Mouse (Mus musculus): Measurements from ENCODE around the gene Scn5a. TPM values are rescaled to one million over a fixed set of nuclear protein-coding genes. Genes with fewer than 3 reads are reported as not detected.
A peak's percentile ranks its signal among the peaks of the same experiment; 100 is the strongest.

Scn5a gene
- polyA plus RNA-seq, 1 experiment from 2014 or later = 8.2 TPM

DNA sequence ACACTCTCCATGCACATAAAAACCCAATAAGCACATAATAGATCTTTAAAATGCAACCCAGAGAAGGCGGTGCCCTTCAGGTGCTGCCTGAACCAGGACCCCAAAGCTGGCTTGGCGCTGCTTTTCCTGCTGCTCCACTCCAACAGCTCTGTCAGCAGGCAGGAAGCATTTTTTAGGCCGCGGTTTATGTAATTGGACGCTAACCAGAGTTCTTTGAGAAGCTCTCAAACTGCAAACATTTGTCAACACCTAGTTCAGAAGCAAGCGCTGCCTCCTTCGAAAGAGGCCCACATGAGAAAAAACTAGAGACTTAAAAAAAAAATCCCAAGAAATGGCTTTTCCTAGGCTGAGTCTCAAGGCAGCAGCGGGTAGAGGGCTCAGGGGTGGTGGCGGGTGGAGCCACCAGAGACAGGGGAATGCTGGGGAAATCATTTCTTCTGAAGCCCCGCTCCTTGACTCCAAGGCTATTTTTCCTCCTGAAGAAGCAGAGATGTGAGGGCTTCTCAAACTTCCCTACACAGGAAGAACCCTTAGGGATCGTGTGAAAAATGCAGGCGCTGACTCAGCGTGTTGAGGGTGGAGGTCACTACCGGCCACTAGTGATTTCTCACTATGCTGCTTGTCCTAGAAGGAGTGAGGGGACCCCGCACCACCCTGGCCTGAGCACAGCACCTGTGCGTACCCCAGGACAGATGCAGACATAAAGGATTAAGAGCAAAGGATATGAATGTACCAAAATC, 19.1 kb downstream of the Scn5a start:
- H3K4me3 ChIP-seq = no peak overlapping the region
- WGBS = 65% methylated on average over 16 of the region's 16 CpGs
- no peak overlapping the region for H3K27ac ChIP-seq
- no peaks in the 10 kb centered on the region for H3K9me3 ChIP-seq
- H3K4me1 ChIP-seq = peaks cover 62% of the 10 kb centered on the region
- no peak for DNase-seq (ENCODE audit: low spot score)
- H3K27me3 ChIP-seq (ENCODE audit: insufficient read depth, poor library complexity, severe bottlenecking) = peaks cover 20% of the 10 kb centered on the region; the same call in 1 of the 2 replicates
- peaks cover 8% of the 10 kb centered on the region; the same call in 1 of the 2 replicates for H3K36me3 ChIP-seq

DNA sequence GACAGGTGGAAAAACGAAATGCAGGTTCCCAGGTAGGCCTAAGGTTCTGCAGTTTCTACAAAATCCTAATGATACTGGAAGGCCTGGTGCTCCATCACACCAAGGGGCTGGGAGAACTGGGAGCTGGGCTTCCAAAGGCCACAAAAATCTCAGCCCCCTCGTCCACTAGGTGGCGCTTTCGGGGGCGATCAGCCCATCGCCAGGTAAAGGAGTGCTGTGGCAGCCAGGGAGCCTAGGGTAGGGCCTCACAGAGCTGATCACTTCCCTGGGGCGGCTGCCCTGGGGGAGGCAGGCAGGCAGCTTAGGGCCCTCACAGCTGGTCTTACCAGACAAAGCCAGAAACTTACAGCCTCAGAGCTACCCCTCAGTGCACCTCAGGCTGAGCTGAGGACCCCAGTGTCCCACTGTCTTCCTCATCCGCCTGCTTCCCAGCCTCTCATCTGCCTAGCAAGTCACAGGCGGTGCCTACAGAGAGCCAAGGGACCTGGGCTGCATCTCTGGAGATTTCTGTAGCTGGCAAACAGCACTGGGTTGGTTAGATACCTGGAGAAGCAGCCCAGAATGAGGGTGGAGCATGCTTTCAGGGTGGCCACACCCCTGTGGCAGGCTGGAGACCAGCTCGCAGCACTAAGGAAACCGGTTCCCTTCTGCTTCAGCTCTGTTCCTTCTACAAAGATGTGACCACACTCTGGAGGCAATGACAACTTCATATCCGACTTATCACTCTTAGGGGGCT, 20.5 kb downstream of the Scn5a start:
- no peaks in the 10 kb centered on the region for H3K9me3 ChIP-seq
- no peak overlapping the region; the same call in 1 of the 2 replicates for H3K27ac ChIP-seq
- peaks cover 52% of the 10 kb centered on the region for H3K4me1 ChIP-seq
- DNase-seq (ENCODE audit: low spot score) = no peak
- H3K4me3 ChIP-seq = no peak overlapping the region
- peaks cover 20% of the 10 kb centered on the region; the same call in 1 of the 2 replicates for H3K27me3 ChIP-seq (ENCODE audit: insufficient read depth, poor library complexity, severe bottlenecking)
- H3K36me3 ChIP-seq = peaks cover 19% of the 10 kb centered on the region
- WGBS = 29% methylated on average over 12 of the region's 12 CpGs

DNA sequence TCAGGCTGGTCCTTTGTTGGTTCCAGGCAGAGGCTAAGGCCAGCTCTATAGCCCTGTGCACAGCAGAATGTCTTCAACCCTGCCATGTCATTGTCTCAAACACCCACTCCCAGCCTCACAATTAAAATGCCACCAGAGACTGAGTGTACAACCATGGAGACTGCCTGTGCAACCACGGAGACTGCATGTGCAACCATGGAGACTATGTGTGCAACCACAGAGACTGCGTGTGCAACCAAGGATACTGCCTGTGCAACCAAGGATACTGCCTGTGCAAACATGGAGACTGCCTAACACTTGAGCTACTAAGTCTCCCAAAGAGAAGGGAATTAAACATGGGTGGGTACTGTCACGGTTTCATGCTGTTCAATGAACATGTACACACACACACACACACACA, 22.8 kb downstream of the Scn5a start:
- Histone ChIP-seq H3K4me1 (peaks cover 36% of the 10 kb centered on the region), H3K4me3 (no peak overlapping the region), H3K36me3 (peaks cover 33% of the 10 kb centered on the region), H3K27ac (no peak overlapping the region), H3K9me3 (no peaks in the 10 kb centered on the region), H3K27me3 (ENCODE audit: insufficient read depth, poor library complexity, severe bottlenecking) (peaks cover 10% of the 10 kb centered on the region; the same call in 1 of the 2 replicates)
- WGBS = 92% methylated on average over 3 of the region's 3 CpGs
- no peak for DNase-seq (ENCODE audit: low spot score)

DNA sequence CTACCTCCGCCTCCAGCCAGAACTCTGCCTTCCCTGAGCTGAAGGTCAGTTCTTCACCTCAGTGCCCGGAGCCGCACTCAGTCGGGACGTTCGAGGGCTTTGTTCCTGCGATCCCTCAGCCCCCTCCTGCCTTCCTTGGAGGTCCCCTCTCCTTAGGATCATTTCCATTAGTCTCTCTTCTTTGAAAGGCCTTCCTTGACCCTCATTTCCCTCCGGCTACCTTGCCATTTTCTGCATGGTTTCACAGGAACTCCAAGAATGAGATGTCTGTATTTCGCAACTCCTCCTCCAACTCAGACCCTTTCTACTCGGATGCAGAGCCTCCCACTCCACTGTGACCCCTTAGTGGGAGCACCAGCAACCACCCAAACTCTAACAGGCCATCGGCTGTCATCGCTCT, 31.3 kb downstream of the Scn5a start:
- WGBS = 67% methylated on average over 12 of the region's 12 CpGs
- no peak overlapping the region for H3K4me3 ChIP-seq
- H3K4me1 ChIP-seq = no peaks in the 10 kb centered on the region
- peaks cover 95% of the 10 kb centered on the region for H3K36me3 ChIP-seq
- no peak for DNase-seq (ENCODE audit: low spot score)
- H3K27ac ChIP-seq = no peak overlapping the region
- H3K9me3 ChIP-seq = no peaks in the 10 kb centered on the region
- H3K27me3 ChIP-seq (ENCODE audit: insufficient read depth, poor library complexity, severe bottlenecking) = peaks cover 14% of the 10 kb centered on the region; the same call in 1 of the 2 replicates

DNA sequence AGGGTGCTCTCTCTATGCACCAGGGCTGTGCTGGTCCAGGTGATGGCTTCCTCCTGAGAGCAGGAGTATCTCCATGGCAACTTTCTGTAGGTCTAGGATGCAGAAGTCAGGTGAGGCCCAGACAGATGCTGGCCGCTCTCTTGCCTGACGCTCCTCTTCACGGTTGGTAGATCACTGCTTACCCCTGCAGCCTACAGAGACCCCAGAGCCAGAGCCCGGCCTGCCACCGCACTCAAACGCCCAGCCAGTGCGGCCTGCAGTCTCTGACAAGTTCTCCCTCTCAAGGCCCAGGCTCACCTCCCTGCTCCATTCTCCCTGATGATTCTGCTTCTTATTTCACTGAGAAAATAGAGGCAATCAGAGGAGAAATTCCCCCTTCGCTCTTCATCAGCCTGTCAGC, 31.7 kb downstream of the Scn5a start:
- Histone ChIP-seq H3K27me3 (ENCODE audit: insufficient read depth, poor library complexity, severe bottlenecking) (peaks cover 17% of the 10 kb centered on the region; the same call in 1 of the 2 replicates), H3K36me3 (peaks cover 95% of the 10 kb centered on the region), H3K4me1 (no peaks in the 10 kb centered on the region), H3K27ac (no peak overlapping the region), H3K4me3 (no peak overlapping the region), H3K9me3 (no peaks in the 10 kb centered on the region)
- 80% methylated on average over 8 of the region's 8 CpGs for WGBS
- DNase-seq (ENCODE audit: low spot score) = no peak

DNA sequence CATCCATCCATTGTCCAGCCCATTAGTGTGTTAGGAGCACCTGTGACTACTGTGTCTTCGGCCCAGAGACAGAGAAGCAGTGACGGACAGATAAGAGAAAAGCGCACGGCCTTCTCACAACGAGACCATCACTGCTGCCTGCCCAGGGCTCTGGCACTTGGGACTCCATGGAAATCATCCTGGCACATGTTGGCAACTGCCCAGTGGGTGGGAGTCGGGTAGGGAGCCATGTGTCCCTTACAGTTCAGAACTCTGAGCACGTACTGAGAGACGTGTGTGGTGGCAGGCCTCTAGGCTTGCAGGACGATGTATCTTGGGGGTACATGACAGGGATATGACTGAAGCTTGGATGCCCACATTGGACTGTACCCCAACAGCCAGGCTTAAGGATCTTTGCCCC, 38.1 kb downstream of the Scn5a start:
- Histone ChIP-seq H3K36me3 (peaks cover 59% of the 10 kb centered on the region), H3K27ac (peak overlapping the region; percentile 5; the same call in 1 of the 2 replicates), H3K4me1 (no peaks in the 10 kb centered on the region), H3K27me3 (ENCODE audit: insufficient read depth, poor library complexity, severe bottlenecking) (peaks cover 55% of the 10 kb centered on the region), H3K4me3 (no peak overlapping the region), H3K9me3 (no peaks in the 10 kb centered on the region)
- WGBS = 86% methylated on average over 9 of the region's 9 CpGs
- no peak for DNase-seq (ENCODE audit: low spot score)

DNA sequence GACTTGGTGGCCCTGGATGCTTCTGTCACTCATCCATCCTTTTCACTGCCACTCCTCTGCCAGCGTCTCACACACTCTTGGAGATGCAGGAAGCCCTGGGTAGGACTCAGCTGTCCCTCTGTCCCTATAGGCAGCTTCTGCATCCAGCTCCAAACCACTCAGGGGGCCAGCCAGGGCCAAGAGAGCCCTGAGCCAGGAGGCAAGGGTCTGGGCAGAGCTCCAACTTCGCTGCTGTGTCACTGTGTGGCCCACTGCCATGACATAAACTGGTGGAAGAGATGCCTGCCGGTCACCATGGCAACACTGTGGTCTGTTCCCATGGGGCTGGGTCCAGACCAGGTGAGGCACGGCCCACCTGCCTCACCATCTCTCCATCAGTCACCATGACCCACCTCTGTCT, 41.0 kb downstream of the Scn5a start:
- H3K9me3 ChIP-seq = no peaks in the 10 kb centered on the region
- peaks cover 51% of the 10 kb centered on the region for H3K36me3 ChIP-seq
- H3K27ac ChIP-seq = no peak overlapping the region
- 75% methylated on average over 4 of the region's 4 CpGs for WGBS
- no peak overlapping the region for H3K4me3 ChIP-seq
- DNase-seq (ENCODE audit: low spot score) = no peak
- H3K4me1 ChIP-seq = 0 out of 2 replicates have a peak, but pooled peaks cover 9% of the 10 kb centered on the region
- peaks cover 77% of the 10 kb centered on the region for H3K27me3 ChIP-seq (ENCODE audit: insufficient read depth, poor library complexity, severe bottlenecking)

DNA sequence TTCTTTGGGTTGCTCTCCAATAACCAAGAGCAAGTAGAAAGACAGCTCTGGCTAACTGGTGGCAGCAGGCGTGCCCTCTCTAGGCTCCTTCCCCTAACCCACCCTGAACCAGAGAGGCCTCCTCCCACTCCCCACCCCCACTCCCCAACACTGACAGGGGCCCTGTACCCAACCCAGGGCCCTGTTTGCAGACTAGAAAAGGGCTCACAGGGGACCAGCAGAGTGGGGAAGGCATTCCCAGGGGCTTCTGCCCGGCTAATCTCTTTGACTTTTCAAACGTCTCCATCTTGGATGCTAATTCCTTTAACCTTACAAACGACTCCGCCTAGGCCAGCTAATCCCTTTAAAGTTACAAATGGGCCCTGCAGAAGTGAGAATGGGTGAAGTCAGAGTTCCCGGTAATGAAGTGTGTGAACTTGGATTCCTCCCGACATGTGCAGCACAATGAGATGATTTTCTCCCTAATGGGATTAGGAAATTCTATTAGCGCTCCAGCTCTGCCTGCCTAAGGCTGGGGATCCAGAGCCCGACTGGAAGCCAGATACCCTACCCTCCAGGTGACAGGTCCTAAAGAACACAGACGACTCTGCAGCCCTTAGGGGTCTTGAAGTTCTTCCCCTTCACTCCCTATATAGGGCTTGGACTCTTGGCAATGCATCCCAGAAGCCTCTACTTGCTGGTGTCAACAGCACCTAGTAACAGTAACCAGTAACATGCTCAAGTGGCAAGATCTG, 47.0 kb downstream of the Scn5a start:
- WGBS = 12% methylated on average over 10 of the region's 10 CpGs

DNA sequence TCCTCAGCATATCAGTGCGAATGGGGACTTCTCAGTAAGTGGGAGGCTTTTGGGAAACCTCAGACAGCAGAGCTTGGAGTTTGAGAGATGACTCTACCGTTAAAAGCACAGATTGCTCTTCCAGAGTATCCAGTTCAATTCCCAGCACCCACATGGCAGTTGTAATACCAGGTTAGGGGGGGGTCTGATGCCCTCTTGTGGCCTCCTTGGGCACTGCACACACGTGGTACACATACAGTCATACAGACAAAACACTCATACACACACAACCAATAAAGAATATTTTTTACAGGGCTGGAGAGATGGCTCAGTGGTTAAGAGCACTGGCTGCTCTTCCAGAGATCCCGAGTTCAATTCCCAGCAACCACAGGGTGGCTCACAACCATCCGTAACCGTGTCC, 54.3 kb downstream of the Scn5a start:
- Histone ChIP-seq H3K36me3 (peaks cover 66% of the 10 kb centered on the region), H3K27me3 (ENCODE audit: insufficient read depth, poor library complexity, severe bottlenecking) (peaks cover 14% of the 10 kb centered on the region; the same call in 1 of the 2 replicates), H3K4me1 (no peaks in the 10 kb centered on the region), H3K9me3 (0 out of 2 replicates have a peak, but pooled peaks cover 3% of the 10 kb centered on the region), H3K27ac (no peak overlapping the region), H3K4me3 (no peak overlapping the region)
- 84% methylated on average over 6 of the region's 6 CpGs for WGBS
- no peak for DNase-seq (ENCODE audit: low spot score)

More for the DNA sequence above, 47.0 kb downstream of the Scn5a start:
- Histone ChIP-seq H3K4me3 (no peak overlapping the region), H3K4me1 (peaks cover 13% of the 10 kb centered on the region; the same call in 1 of the 2 replicates), H3K27me3 (ENCODE audit: insufficient read depth, poor library complexity, severe bottlenecking) (peaks cover 84% of the 10 kb centered on the region), H3K27ac (no peak overlapping the region), H3K9me3 (no peaks in the 10 kb centered on the region), H3K36me3 (peaks cover 55% of the 10 kb centered on the region)
- no peak for DNase-seq (ENCODE audit: low spot score)

DNA sequence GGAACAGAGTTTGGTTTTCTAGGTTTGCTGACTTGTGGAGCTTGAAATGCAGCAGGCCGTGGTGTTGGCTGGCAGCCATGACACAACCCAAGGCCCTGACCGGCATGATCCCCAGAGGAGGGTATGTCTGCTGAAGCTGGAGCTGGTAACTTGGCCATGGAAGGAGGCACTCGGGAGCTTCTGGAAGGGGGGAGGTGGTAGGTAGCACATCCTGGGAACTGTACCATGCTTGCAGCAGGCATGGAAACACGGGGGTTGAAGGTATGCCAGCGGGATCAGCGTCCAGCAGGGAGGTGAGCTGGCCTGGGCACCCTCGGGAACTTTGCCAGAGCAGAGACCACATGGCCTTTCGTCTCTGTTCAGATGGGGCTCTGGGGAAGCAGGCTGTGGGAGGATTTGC, 55.5 kb downstream of the Scn5a start:
- Histone ChIP-seq H3K36me3 (peaks cover 57% of the 10 kb centered on the region), H3K27ac (no peak overlapping the region), H3K4me1 (peaks cover 3% of the 10 kb centered on the region), H3K9me3 (0 out of 2 replicates have a peak, but pooled peaks cover 3% of the 10 kb centered on the region), H3K27me3 (ENCODE audit: insufficient read depth, poor library complexity, severe bottlenecking) (peaks cover 14% of the 10 kb centered on the region; the same call in 1 of the 2 replicates), H3K4me3 (no peak overlapping the region)
- DNase-seq (ENCODE audit: low spot score) = no peak
- 86% methylated on average over 8 of the region's 8 CpGs for WGBS

DNA sequence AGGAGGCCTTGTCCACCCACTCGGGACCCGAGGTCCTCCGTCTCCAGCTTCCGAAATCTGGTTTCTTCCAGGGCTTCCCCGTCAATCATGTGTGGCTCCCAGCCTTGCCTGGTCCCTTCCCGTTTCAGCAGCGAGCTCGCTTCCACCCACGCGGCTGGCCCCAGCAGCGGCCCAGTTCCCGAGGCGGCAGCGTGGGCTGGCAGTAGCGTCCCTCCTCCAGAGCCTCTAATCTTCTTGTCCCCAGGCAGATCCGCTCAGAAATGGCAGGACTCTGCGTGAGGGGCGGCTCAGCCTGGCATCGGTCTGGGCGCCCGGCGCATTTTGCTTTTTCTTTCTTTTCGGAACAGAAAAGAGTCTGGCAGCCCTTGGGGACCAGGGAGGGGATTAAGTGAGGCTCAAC, 59.7 kb downstream of the Scn5a start:
- peaks cover 31% of the 10 kb centered on the region for H3K27me3 ChIP-seq (ENCODE audit: insufficient read depth, poor library complexity, severe bottlenecking)
- H3K4me1 ChIP-seq = peaks cover 40% of the 10 kb centered on the region
- no peak for DNase-seq (ENCODE audit: low spot score)
- no peaks in the 10 kb centered on the region for H3K9me3 ChIP-seq
- peak overlapping the region; percentile 9; the same call in 1 of the 2 replicates for H3K27ac ChIP-seq
- H3K4me3 ChIP-seq = no peak overlapping the region
- WGBS = 54% methylated on average over 23 of the region's 23 CpGs
- H3K36me3 ChIP-seq = peaks cover 46% of the 10 kb centered on the region

DNA sequence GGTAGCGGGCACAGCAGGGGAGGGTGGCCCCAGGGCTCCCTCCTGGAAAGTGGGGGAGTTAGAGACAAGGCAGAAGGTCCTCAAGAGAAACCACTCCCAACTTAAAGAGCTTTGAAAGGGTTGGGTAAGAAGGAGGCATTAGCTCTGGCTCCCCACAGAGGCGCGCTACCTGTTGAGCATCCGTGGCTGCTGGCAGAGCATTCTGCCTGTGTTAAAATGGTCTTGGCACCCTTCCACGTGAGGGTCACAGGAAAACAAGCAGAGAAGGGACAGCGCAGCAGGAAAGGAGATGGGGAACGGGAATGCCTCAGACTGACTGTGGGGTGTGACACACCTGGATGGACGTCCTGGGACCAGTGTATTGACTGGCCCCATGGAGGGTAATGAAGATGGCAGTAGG, 60.6 kb downstream of the Scn5a start:
- Histone ChIP-seq H3K4me3 (no peak overlapping the region), H3K27me3 (ENCODE audit: insufficient read depth, poor library complexity, severe bottlenecking) (peaks cover 31% of the 10 kb centered on the region), H3K9me3 (no peaks in the 10 kb centered on the region), H3K27ac (peak overlapping the region; percentile 81; the same call in 1 of the 2 replicates), H3K4me1 (peaks cover 40% of the 10 kb centered on the region), H3K36me3 (peaks cover 39% of the 10 kb centered on the region)
- WGBS = 69% methylated on average over 8 of the region's 8 CpGs
- DNase-seq (ENCODE audit: low spot score) = no peak

Data from heart, embryonic 10.5 days (tissue).